In genomic region chr5:35073992-35074391, GRCm38 (mm10) we compare ENCODE assay signal across 15 mouse cellular contexts. TPM values are rescaled to one million over a fixed set of nuclear protein-coding genes. Genes with fewer than 3 reads are reported as not detected.
A peak's percentile ranks its signal among the peaks of the same experiment; 100 is the strongest.
DNase-seq lines count a peak whose midpoint lies in the region; ATAC-seq lines count a peak whose summit lies in the region.
"Had no signal": no experiment of that assay in that cellular context is flagged by ENCODE, and none has a peak within 500 bp of the region (broad histone marks: within the 10 kb centered on the region; RNA-seq: fewer than 3 reads in every experiment).

No protein-coding gene starts in this region.

- ATAC-seq in hindbrain, embryonic 16.5 days = no peak
- no peak for ATAC-seq in hindbrain, embryonic 13.5 days (ENCODE audit: low FRiP score)

- WGBS in hindbrain, embryonic 16.5 days = 62% methylated on average over 9 of the region's 9 CpGs
- WGBS in hindbrain, embryonic 13.5 days = 64% methylated on average over 9 of the region's 9 CpGs

- H3K36me3 ChIP-seq in hindbrain, embryonic 16.5 days (ENCODE audit: control insufficient read depth, insufficient read depth, low read length) = peaks cover 8% of the 10 kb centered on the region; the same call in 1 of the 2 replicates
- peaks cover 18% of the 10 kb centered on the region for H3K36me3 ChIP-seq in hindbrain, embryonic 13.5 days
- H3K36me3 ChIP-seq: forebrain, embryonic 12.5 days had no signal

- DNase-seq in urinary bladder, adult 2 months (ENCODE audit: low spot score) = peak; percentile 37
- no peak for DNase-seq in urinary bladder, postnatal 10 days (ENCODE audit: low spot score)
- DNase-seq in cerebellum, adult 11 months = peak; percentile 57
- DNase-seq in gastrocnemius, postnatal 14 days = peak; percentile 83
- DNase-seq in urinary bladder, postnatal 36 days (ENCODE audit: low spot score in 2 of 2) = peak; percentile 17 to 28
- no peak for DNase-seq in kidney, postnatal 14 days
- DNase-seq: kidney, postnatal 25 days; spleen, adult 18-20 months had no signal

- peaks cover 3% of the 10 kb centered on the region; the same call in 1 of the 2 replicates for H3K4me1 ChIP-seq in hindbrain, embryonic 16.5 days (ENCODE audit: control insufficient read depth, insufficient read depth, low read depth, low read length)
- peaks cover 19% of the 10 kb centered on the region for H3K4me1 ChIP-seq in hindbrain, embryonic 13.5 days (replicated peaks)

- H3K4me2 ChIP-seq in hindbrain, embryonic 16.5 days (ENCODE audit: low read length) = no peak overlapping the region
- no peak overlapping the region for H3K4me2 ChIP-seq in hindbrain, embryonic 13.5 days
- H3K4me2 ChIP-seq: forebrain, embryonic 12.5 days; heart, embryonic 15.5 days; neural tube, embryonic 15.5 days had no signal

- H3K27ac ChIP-seq in hindbrain, embryonic 16.5 days (ENCODE audit: low read depth, low read length) = no peak overlapping the region
- H3K27ac ChIP-seq in hindbrain, embryonic 13.5 days = no peak overlapping the region
- H3K27ac ChIP-seq: forebrain, embryonic 12.5 days; heart, embryonic 15.5 days; neural tube, embryonic 15.5 days had no signal

- no peaks in the 10 kb centered on the region for H3K9me3 ChIP-seq in hindbrain, embryonic 16.5 days (ENCODE audit: control insufficient read depth, low read length)
- no peaks in the 10 kb centered on the region for H3K9me3 ChIP-seq in hindbrain, embryonic 13.5 days
- H3K9me3 ChIP-seq: forebrain, embryonic 12.5 days; heart, embryonic 15.5 days; megakaryocyte, embryonic 14.5 days; neural tube, embryonic 15.5 days had no signal

- peaks cover 6% of the 10 kb centered on the region; the same call in 1 of the 2 replicates for H3K27me3 ChIP-seq in hindbrain, embryonic 16.5 days (replicated peaks; ENCODE audit: control insufficient read depth, insufficient read depth, low read length)
- H3K27me3 ChIP-seq in hindbrain, embryonic 13.5 days = peaks cover 14% of the 10 kb centered on the region

- H3K4me3 ChIP-seq in hindbrain, embryonic 16.5 days (ENCODE audit: low read length) = no peak overlapping the region
- no peak overlapping the region for H3K4me3 ChIP-seq in hindbrain, embryonic 13.5 days
- H3K4me3 ChIP-seq: forebrain, embryonic 12.5 days; heart, embryonic 15.5 days; megakaryocyte, embryonic 14.5 days; neural tube, embryonic 15.5 days had no signal

- H3K9ac ChIP-seq in hindbrain, embryonic 16.5 days (ENCODE audit: low read depth, low read length) = no peak overlapping the region
- H3K9ac ChIP-seq in hindbrain, embryonic 13.5 days = no peak overlapping the region
- H3K9ac ChIP-seq: forebrain, embryonic 12.5 days; heart, embryonic 15.5 days; neural tube, embryonic 15.5 days had no signal

- intact Hi-C loops in gastrocnemius, postnatal 14 days (cut with DNase I; ENCODE audit: low total_unique reads) = no loop called here

RNA-seq across cellular contexts. Expression of gene Dok7, which starts 17.4 kb away (rescaled TPM):
- 5.7 and 7.5 TPM in 2 replicates for polyA plus RNA-seq in urinary bladder, adult 2 months (2012; rRNA removed)
- total RNA-seq in gastrocnemius, postnatal 14 days (2021) = 10 to 100 TPM; 30.0 to 33.3 TPM
- 12.0 and 12.5 TPM in 2 replicates for polyA plus RNA-seq in hindbrain, embryonic 16.5 days (2015; fragmentation: Nextera tagmentation; extraction: Ambion mirVana)
- 3.9 and 4.9 TPM in 2 replicates for polyA plus RNA-seq in hindbrain, embryonic 13.5 days (2015; fragmentation: Nextera tagmentation; extraction: Ambion mirVana)
- total RNA-seq: liver, adult 2 months had no signal
- polyA plus RNA-seq: liver, adult 2 months had no signal

RNA-seq across cellular contexts. Expression of gene Lrpap1, which starts 31.6 kb away (rescaled TPM):
- polyA plus RNA-seq in urinary bladder, adult 2 months (2012; rRNA removed) = 64.9 and 79.5 TPM in 2 replicates
- total RNA-seq in gastrocnemius, postnatal 14 days (2021) = 10 to 100 TPM; 33.0 to 36.7 TPM
- polyA plus RNA-seq in hindbrain, embryonic 16.5 days (2015; fragmentation: Nextera tagmentation; extraction: Ambion mirVana) = 153 and 186 TPM in 2 replicates
- 120 and 126 TPM in 2 replicates for polyA plus RNA-seq in hindbrain, embryonic 13.5 days (2015; fragmentation: Nextera tagmentation; extraction: Ambion mirVana)

RNA-seq across cellular contexts. Expression of gene Hgfac, which starts 32.7 kb away (rescaled TPM):
- 8.2 and 12.5 TPM in 2 replicates for polyA plus RNA-seq in urinary bladder, adult 2 months (2012; rRNA removed)
- total RNA-seq in gastrocnemius, postnatal 14 days (2021) = under 1 TPM; 0.42 to 0.45 TPM
- 0.35 and 0.45 TPM in 2 replicates for polyA plus RNA-seq in hindbrain, embryonic 16.5 days (2015; fragmentation: Nextera tagmentation; extraction: Ambion mirVana)
- 0.47 TPM in 2 replicates for polyA plus RNA-seq in hindbrain, embryonic 13.5 days (2015; fragmentation: Nextera tagmentation; extraction: Ambion mirVana)

Comparison
In these comparisons a context has a peak if more than half of its experiments do, and no peak if none do; other contexts are left out.
1. DNase-seq: peak in urinary bladder, adult 2 months (single experiment), cerebellum, adult 11 months (single experiment), gastrocnemius, postnatal 14 days (single experiment) and urinary bladder, postnatal 36 days (2 of 2); none in urinary bladder, postnatal 10 days (single experiment) and kidney, postnatal 14 days (single experiment).